Mouse (Mus musculus) brown adipose tissue, adult 24 weeks (tissue): ENCODE measurements around the gene Gm49320. TPM values are rescaled to one million over a fixed set of nuclear protein-coding genes. Genes with fewer than 3 reads are reported as not detected.

Experiments used
- H3K27ac ChIP-seq: fragments of 200-500 bp; replicated peaks from 2 replicates; pipeline ENCODE4 v1.5.1; 2012; ENCODE audit warnings: low read depth, mild to moderate bottlenecking, low read length
- H3K4me1 ChIP-seq: fragments of 200-500 bp; 2 replicates; pipeline ENCODE4 v1.6.1; 2012; ENCODE audit warnings: low read length, mixed read lengths; ENCODE audit not compliant: control insufficient read depth, insufficient read depth, insufficient read length
- H3K4me3 ChIP-seq: fragments of 200-500 bp; 2 replicates; pipeline ENCODE4 v1.5.1; 2012; ENCODE audit warnings: low read depth, mild to moderate bottlenecking, low read length, moderate library complexity; ENCODE audit not compliant: insufficient read depth
- polyA plus RNA-seq: library from polyadenylated mRNA; stranded (reverse); fragments of >200 nt; gene quantifications from 2 replicates; pipeline ENCODE4 v1.2.4, GENCODE M21; 2012; ENCODE audit not compliant: missing spikeins, insufficient read depth, insufficient read length

Gm49320 gene
- polyA plus RNA-seq, 1 experiment: not detected

DNA sequence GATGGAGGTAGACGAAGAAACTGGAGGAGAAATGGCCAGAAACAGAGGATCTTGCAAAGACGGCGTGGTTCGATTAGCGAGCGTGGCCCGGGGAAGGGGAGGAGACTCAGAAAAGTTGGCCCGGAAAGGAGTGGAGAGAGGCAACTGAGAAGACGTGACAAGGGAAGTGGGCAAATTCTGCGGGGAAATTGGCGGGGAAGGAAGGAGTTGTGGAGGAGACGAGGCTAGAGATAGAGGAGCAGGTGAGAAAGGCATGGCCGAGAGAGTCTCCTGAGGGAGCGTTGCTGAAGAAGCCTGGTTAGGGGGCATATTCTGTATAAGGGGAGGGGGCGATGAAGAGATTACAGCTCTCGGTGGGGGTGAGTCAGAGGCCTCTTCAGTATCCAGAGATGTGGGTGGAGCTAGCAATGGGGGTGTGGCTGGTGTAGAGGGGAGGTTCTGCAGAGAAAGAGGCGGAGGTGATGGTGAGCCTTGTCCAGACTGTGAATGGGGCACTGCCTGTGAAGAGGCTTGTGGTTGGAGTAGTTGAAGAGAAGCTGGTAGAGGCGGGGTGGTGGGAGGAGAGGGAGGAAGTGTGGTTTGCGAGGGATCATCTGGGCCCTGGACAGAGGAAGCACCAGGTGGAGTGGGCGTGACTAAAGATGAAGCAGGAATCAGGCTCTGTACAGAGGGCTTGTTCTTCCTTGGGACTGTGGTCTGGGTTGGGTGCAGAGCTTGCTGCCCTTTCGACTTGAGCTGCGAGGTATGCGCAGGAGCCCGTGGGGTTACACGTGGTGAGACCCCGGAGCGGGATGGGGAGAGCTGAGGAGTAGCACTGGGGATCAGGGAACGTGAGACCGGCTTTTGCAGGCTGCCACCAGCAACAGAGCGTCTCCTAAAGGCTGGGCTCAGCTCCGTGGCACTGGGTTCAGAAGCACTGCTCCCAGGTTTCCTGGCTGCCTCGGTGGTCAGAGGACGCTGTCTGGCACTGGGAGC, 24.4 kb upstream of the Gm49320 start:
- Histone ChIP-seq H3K4me3 (peak overlapping the region; percentile 59), H3K27ac (peak overlapping the region; percentile 35; the same call in 1 of the 2 replicates)

DNA sequence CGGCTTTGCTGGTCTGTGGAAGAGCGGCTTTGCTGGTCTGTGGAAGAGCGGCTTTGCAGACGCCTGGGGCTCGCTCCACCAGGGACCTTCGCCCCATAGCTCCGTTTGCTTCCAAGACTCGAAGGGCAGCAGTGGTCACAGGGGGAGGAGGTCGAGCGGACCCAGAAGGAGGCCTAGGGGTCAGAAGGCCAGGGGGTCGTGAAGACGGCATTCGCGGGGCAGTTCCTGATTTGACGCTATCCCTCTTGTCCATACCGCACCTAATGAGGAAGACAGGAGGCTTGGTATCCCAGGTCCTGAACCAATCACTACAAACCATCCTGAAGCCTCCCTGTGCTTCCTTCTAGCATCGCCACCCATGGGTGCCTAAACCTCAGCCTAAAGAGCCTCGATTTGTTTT, 22.4 kb upstream of the Gm49320 start:
- no peak overlapping the region for H3K27ac ChIP-seq
- no peak overlapping the region for H3K4me3 ChIP-seq
- H3K4me1 ChIP-seq: peaks cover 10% of the 10 kb centered on the region

More for the DNA sequence above, 24.4 kb upstream of the Gm49320 start:
- peaks cover 10% of the 10 kb centered on the region for H3K4me1 ChIP-seq

DNA sequence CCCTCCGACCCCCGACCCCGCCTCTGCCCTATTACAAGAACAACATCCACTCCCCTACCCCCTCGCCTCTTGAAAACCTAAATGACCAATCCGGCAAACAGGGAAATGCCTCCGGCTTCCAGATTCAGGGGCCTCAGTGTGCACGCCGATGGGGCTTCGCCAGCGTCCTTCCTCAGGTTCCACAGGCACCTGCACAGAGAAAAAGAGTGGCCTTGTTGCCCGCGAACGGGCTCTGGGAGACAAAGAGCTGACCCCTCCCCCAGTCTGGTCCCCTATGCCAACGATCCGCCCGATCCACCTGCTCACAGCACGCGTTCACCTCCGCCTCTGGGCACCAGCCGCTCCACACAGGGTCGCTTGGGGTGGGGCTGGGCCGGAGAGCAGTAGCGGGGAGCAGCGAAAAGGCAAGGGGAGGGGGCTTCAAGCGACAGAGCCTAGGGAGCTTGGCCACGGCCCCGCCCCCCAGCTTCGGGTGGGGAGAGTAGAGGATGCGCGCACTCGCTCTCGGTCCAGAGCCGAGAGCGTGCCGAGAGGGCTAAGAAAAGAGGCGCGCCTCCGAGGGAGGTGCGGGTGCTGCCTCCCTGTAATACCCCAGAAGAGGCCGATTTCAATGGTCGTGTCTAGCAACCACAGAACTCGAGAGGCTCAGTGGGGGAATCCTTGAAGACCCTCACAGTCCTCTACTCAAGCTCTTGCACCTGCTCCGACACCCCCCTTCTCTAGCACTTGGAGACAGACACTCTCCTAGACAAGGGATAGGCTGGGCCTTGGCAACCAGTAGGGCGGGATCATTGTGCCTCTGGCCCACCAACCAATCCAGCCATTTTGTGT, 21.7 kb upstream of the Gm49320 start, which contains the start of gene Prr36:
Gene Prr36, minus strand, starts transcription at position 669 of the 831 bp plus-strand sequence.
- Histone ChIP-seq H3K27ac (no peak within 1 kb of the TSS), H3K4me1 (peaks cover 10% of the 10 kb centered on the region), H3K4me3 (no peak within 1 kb of the TSS)

DNA sequence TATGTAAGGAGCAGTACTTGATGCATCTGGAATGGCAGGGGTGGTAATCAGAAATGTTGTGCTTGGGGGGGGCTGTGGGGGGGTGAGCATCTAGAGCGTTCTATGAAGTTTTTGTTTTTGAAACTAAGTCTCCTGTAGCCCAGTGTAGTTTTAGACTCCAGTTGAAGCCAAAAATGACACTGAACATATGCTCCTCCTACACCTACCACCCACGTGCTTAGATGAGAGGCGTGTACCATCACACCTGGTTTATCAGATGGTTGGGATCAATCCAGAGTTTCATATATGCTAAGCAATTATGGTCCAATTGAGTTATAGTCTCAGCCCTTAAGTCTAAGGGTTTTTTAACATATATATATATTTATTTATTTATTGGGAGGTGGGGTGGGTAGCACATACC, 19.0 kb upstream of the Gm49320 start:
- Histone ChIP-seq H3K4me3 (no peak overlapping the region), H3K27ac (no peak overlapping the region), H3K4me1 (peaks cover under 1% of the 10 kb centered on the region; the same call in 1 of the 2 replicates)

DNA sequence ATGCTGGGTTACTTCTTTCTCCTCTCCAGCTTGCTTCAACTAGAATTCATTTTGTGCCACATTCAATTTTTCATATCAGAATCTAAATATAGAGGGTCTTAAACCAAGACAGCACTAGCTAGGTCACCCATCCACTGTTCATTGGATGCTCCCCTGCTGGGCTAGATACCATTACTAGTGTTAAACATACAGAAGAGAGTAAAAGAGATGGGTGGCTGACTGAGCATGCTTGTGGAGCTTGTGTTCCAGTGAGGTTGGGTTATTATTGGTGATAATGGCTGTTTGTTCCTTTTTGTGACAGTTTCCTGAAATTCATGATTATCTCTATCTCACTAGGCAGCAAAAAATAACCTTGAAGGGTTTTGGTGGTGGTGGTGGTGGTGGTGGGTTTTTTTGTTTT, 16.6 kb upstream of the Gm49320 start:
- Histone ChIP-seq H3K27ac (no peak overlapping the region), H3K4me1 (no peaks in the 10 kb centered on the region), H3K4me3 (no peak overlapping the region)

DNA sequence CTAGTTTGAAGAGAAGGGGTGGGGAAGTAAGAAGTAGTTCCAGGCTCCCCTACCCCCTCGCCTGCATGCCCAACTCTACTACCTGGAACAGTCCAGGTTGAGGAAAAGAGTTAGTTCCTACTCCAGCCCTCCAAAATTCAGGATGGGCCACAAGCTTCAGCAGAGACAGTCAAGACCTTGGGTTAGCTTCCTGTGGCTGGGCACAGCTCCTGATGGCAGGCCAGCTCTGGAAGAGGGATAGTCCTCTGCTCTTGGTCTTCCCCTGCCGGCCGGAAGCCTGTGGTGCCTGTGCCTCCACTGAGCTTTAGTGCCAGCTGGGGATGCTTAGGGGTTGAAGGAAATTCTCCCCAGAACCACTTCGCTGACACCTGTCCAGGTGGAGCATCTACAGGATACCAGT, 12.3 kb upstream of the Gm49320 start:
- Histone ChIP-seq H3K27ac (no peak overlapping the region), H3K4me1 (no peaks in the 10 kb centered on the region), H3K4me3 (no peak overlapping the region)

DNA sequence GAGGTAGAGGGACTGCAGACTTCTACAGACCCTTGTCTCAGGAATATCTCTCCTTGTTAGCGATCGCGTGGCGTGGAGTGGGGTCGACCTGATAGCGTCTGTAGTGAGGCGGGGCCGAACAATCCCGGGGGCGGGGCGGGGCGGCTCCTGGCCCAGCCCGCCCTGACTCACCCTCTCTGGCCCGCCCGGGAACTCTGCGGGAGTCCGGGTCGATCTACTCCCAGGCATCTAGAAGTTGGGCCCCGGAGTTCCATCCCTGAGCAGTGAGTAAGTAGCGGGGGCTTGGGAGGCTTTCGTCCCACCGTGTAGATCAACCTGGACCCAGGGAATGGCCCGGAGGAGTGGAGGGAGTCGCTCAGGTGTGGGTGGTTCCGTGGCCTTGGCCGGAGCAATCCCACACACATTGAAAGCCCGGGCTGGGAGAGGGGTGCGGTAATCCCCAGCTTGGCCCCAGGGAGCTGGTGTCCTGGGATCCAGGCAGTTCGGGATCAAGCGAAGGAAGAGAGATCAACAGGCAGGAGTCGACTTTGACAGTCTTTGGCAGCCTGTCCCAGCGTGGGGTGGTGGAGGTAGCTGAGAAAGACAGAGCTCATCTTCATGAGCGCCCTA, 11.8 kb upstream of the Gm49320 start, which contains the start of gene Lrrc8e:
Gene Lrrc8e, plus strand, starts transcription at position 89 of the 609 bp plus-strand sequence.
- H3K4me1 ChIP-seq: no peaks in the 10 kb centered on the region
- no peak within 1 kb of the TSS for H3K27ac ChIP-seq
- H3K4me3 ChIP-seq: peak within 1 kb of the TSS; percentile 32

DNA sequence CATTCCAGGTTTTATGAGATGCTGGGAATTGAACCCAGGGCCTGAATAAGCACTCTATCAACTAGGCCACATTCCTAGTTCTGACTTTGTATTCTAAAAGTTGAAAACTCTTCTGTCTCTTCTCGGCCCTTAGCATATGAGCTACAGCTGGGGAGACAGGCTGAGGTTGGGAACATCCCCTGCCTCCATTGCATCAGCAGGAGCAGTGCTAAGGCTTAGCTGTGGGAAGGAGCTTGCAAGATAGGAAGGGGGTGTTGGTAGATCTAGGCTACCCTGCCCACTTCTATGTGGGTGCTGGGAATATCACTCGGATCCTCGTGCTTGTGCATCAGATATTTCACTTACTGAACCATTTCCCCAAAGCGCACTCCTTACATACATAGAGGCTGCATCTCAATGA, 10.7 kb upstream of the Gm49320 start:
- no peak overlapping the region for H3K27ac ChIP-seq
- no peak overlapping the region for H3K4me3 ChIP-seq
- no peaks in the 10 kb centered on the region for H3K4me1 ChIP-seq

DNA sequence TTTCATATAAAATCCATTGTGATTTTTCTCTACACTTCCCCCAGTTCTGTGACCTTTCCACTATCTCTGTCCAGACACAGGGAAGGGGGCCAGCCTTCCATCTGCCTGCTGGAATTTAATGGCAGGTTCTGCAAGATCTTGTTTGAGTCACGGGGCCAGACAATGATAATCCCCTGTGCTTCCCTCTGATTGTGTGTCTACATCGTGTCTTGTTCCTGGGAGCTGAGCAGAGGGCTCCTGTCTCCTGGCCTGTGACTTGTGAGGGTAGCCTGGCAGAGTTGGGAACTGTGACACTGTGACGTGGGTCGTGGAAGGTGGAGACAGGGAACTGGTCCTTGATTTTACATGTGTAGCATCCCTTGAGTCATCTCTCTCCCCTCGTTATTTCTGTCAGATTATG, 8.9 kb upstream of the Gm49320 start:
- no peaks in the 10 kb centered on the region for H3K4me1 ChIP-seq
- no peak overlapping the region for H3K27ac ChIP-seq
- H3K4me3 ChIP-seq: no peak overlapping the region

DNA sequence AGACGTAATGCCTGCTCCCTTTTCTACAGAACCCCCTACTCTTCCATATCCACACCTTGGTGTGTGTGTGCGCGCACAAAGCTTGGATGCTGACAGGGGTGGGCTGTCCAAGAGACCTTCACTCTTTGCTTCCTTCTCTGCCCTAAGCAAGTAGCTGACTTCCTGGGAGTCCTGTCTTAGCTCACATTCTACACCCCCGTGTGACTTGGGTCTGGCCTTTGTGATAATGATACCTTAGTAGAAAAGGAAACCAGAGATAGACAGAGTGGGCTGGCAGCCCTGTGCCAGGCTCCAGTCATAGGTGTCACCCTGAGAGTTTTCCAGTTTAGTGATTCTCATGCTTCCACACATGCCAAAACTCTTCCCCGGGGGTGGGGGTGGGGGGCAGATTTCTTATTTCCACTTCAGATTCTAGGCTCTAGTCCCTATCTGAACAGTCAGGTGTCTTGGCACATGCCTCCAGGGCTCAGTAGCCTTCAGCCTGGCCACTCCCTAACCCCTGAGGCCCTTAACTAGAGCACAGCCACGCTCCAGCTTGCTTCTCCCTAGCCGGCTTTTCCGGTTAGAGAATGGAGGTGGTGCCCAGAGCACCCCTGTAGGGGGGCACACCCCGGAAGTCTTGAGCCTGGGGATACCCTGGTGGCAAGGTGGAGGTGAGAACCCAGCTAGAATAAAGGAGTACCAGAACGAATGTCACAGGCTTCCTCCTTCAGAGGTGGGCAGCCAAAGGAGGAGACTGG, 7.9 kb upstream of the Gm49320 start:
- Histone ChIP-seq H3K27ac (no peak overlapping the region), H3K4me1 (no peaks in the 10 kb centered on the region), H3K4me3 (no peak overlapping the region)

DNA sequence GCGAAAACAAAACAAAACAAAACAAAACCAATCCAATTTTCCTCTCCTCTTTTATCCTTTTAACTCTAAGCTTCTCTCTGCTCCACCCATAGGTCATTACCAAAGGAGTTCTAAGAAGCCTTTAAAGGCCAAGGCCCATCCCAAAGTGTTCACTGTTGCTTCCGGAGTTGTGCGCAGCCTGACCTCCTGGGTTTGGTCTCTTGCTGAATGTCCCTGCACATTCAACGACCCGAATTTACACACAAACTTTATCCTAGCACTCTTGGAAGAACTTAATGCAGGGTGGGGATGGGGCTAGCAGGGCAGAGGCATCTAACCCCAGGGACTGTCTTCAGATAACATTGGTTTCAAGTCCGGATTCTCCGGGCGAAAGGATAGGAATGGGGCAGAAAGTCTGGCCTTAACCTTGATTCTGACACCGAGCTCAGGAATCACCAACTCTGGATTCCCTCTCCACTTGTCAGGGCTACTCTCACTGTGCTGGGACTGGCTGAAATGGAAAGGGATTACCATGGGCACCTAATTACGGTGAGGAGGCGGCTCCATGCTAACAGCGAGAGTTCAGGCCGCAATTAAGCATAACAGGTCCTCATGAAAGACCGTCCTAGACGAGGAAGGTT, 741 bp upstream of the Gm49320 start:
- Histone ChIP-seq H3K27ac (peak overlapping the region; percentile 89), H3K4me1 (peaks cover 5% of the 10 kb centered on the region), H3K4me3 (peak overlapping the region; percentile 65)

DNA sequence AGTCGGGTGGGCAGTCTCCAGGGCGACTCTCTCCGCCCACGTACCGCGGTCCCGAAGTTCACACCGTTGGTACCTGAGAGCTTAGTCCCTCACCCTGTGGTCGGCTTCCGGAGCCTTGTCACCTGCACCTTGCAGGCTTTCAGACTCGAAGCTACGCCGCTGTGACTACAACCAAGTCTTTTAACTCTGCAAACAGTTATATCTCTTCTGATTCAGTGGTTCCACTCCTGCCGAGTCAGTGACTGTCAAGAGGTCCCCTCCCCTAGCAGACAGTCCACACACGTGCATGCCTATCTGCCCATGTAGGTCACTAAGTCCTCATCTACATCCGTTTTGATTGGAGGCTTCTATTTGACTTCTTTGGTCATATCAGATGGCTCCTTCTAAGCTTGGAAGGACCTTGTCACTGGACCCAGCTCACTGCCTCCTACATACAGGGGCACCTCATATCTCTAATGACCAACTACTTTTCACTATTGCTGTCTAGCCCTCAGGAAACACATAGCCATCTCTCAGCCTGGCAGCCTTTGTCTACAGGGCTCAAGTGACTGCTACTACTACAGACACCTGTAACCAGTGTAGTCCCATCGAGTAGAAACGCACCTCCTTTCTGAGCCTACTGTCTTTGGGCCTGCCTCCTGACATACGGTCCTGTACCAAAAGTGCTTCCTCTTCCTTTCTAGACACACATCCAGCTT, 677 bp downstream of the Gm49320 start:
- Histone ChIP-seq H3K4me3 (peak overlapping the region; percentile 77), H3K27ac (peak overlapping the region; percentile 71), H3K4me1 (peaks cover 5% of the 10 kb centered on the region)

DNA sequence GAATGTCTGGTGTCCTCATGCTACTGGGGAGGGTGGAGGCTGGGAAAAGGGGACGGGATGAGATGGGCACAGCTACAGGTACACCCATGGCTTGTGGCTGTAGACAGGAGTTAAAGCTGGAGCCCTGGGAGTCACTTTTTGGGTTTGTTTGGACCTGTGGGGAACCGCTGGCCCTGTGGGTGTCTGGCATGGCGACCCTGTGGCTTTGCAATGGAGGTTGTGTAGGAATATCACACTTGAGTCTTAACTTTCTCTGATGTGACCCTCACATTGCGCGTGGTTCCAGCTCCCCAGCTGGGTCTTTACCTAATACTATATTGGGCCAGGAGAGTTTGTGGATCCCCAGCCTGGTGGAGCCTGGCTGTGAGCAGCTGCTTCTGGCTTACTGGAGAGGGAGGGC, 6.4 kb downstream of the Gm49320 start:
- no peak overlapping the region for H3K27ac ChIP-seq
- H3K4me1 ChIP-seq: no peaks in the 10 kb centered on the region
- H3K4me3 ChIP-seq: no peak overlapping the region
